Mouse (Mus musculus) intestine, embryonic 14.5 days (tissue): ENCODE data around the gene Adar. TPM values are rescaled to one million over a fixed set of nuclear protein-coding genes. Genes with fewer than 3 reads are reported as not detected.
"Not testable (repeated sequence)": the region's sequence is repeated elsewhere in the genome, so short reads cannot be mapped to it uniquely, and the experiment has no call there.

Experiments used
- ATAC-seq: fragments of 200-750 bp; cut with Nextera tagmentation; replicated peaks from 2 replicates; pipeline ENCODE4 v1.8.0; 2017; ENCODE audit warnings: low read depth, moderate number of reproducible peaks, moderate TSS enrichment, moderate library complexity; ENCODE audit not compliant: low FRiP score, low TSS enrichment
- DNase-seq: peaks from one replicate; pipeline ENCODE4 v3.0.0-alpha.2; 2018; ENCODE audit warnings: low spot score
- H3K27ac ChIP-seq: fragments of 300-500 bp; sonication (generic); 2 replicates; pipeline ENCODE4 v1.5.1; 2014; ENCODE audit warnings: low read depth, mild to moderate bottlenecking, control low read depth
- H3K27me3 ChIP-seq: fragments of 300-500 bp; sonication (generic); replicated peaks from 2 replicates; pipeline ENCODE4 v1.6.1; 2014; ENCODE audit warnings: low read length, control low read depth; ENCODE audit not compliant: control insufficient read depth, insufficient read depth
- H3K36me3 ChIP-seq: fragments of 300-500 bp; sonication (generic); 2 replicates; pipeline ENCODE4 v1.6.1; 2014; ENCODE audit warnings: low read length, control low read depth; ENCODE audit not compliant: control insufficient read depth, insufficient read depth
- H3K4me1 ChIP-seq: fragments of 300-500 bp; sonication (generic); replicated peaks from 2 replicates; pipeline ENCODE4 v1.6.1; 2014; ENCODE audit warnings: low read length, control low read depth, mixed read lengths; ENCODE audit not compliant: control insufficient read depth, insufficient read depth
- H3K4me2 ChIP-seq: fragments of 300-500 bp; sonication (generic); 2 replicates; pipeline ENCODE4 v1.6.1; 2014; ENCODE audit warnings: low read length
- H3K4me3 ChIP-seq: fragments of 300-500 bp; sonication (generic); 2 replicates; pipeline ENCODE4 v1.5.1; 2014; ENCODE audit warnings: low read depth, low read length, control low read depth, mixed read lengths
- H3K9ac ChIP-seq: fragments of 300-500 bp; sonication (generic); 2 replicates; pipeline ENCODE4 v1.6.1; 2014; ENCODE audit warnings: mild to moderate bottlenecking, low read length
- H3K9me3 ChIP-seq: fragments of 300-500 bp; sonication (generic); 2 replicates; pipeline ENCODE4 v1.6.1; 2016; ENCODE audit warnings: low read length, control low read depth; ENCODE audit not compliant: control insufficient read depth
- WGBS: fragments of 180-500 bp; shearing (Covaris S2); extraction: QIAGEN DNeasy Blood & Tissue Kit; methylation state at CpG from one replicate; pipeline ENCODE4 v1.1.7; 2014; 5-methylcytosine and 5-hydroxymethylcytosine counted together
- polyA plus RNA-seq: library from polyadenylated mRNA; unstranded; fragments of >200 nt; fragmentation: Nextera tagmentation; extraction: Ambion mirVana; gene quantifications from 2 replicates; pipeline ENCODE4 v1.2.1, GENCODE M21; 2014

Gene Adar
- polyA plus RNA-seq, 1 experiment from 2014 or later, result 13.4 TPM

GRCm38 (mm10) chr3:89795746-89796145 is 80.9 kb downstream of the Adar start:
- Histone ChIP-seq H3K36me3 (no peaks in the 10 kb centered on the region), H3K4me2 (no peak overlapping the region), H3K4me3 (no peak overlapping the region), H3K9me3 (no peaks in the 10 kb centered on the region), H3K27ac (no peak overlapping the region), H3K9ac (no peak overlapping the region), H3K27me3 (no peaks in the 10 kb centered on the region), H3K4me1 (no peaks in the 10 kb centered on the region)
- DNase-seq, result no peak
- no peak for ATAC-seq
- WGBS, result 71% methylated on average over 5 of the region's 5 CpGs

GRCm38 (mm10) chr3:89796358-89796757 is 81.5 kb downstream of the Adar start:
- no peaks in the 10 kb centered on the region for H3K9me3 ChIP-seq
- no peak for ATAC-seq

DNA sequence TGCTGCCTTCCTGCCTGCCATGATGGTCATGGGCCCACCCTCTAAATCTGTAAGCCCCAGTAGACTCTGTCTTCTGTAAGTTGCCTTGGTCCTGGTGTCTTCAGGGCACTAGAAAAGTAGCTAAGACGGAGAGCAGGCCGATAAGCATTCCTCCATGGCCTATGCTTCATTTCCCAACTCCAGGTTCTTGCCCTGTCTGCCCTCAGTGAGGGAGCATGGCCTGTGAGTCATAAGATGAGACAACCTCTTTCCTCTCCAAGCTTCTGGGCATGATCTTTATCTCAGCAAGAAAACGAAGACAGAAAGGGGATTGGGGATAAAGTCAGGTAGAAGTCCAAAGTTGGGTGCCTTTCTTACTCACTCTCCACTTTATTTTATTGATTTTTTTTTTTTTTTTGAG is 83.7 kb downstream of the Adar start:
- Histone ChIP-seq H3K27ac (no peak overlapping the region), H3K4me3 (no peak overlapping the region), H3K9me3 (no peaks in the 10 kb centered on the region), H3K4me2 (no peak overlapping the region), H3K36me3 (no peaks in the 10 kb centered on the region), H3K9ac (no peak overlapping the region), H3K4me1 (no peaks in the 10 kb centered on the region), H3K27me3 (no peaks in the 10 kb centered on the region)
- ATAC-seq, result no peak
- no peak for DNase-seq
- WGBS, result 87% methylated on average over 3 of the region's 3 CpGs

More at GRCm38 (mm10) chr3:89796358-89796757, 81.5 kb downstream of the Adar start:
- no peaks in the 10 kb centered on the region for H3K27me3 ChIP-seq
- no peaks in the 10 kb centered on the region for H3K36me3 ChIP-seq
- H3K9ac ChIP-seq, result no peak overlapping the region
- H3K4me1 ChIP-seq, result no peaks in the 10 kb centered on the region
- no peak overlapping the region for H3K4me2 ChIP-seq
- 35% methylated on average over 4 of the region's 4 CpGs for WGBS
- H3K4me3 ChIP-seq, result no peak overlapping the region
- no peak for DNase-seq
- H3K27ac ChIP-seq, result no peak overlapping the region

- Histone ChIP-seq H3K4me2 (peak overlapping the region; percentile 42), H3K27ac (no peak overlapping the region), H3K4me3 (no peak overlapping the region), H3K9me3 (no peaks in the 10 kb centered on the region), H3K9ac (no peak overlapping the region), H3K36me3 (no peaks in the 10 kb centered on the region), H3K4me1 (no peaks in the 10 kb centered on the region), H3K27me3 (no peaks in the 10 kb centered on the region)
- ATAC-seq (no peak), DNase-seq (no peak)
- WGBS, result 6% methylated on average over 13 of the region's 13 CpGs
These were observed 84.7 kb downstream of the Adar start for GRCm38 (mm10) chr3:89799476-89799875.

- not testable (repeated sequence) for DNase-seq
- 54% methylated on average over 3 of the region's 3 CpGs for WGBS
These were observed 85.3 kb downstream of the Adar start for GRCm38 (mm10) chr3:89800078-89800477.

DNA sequence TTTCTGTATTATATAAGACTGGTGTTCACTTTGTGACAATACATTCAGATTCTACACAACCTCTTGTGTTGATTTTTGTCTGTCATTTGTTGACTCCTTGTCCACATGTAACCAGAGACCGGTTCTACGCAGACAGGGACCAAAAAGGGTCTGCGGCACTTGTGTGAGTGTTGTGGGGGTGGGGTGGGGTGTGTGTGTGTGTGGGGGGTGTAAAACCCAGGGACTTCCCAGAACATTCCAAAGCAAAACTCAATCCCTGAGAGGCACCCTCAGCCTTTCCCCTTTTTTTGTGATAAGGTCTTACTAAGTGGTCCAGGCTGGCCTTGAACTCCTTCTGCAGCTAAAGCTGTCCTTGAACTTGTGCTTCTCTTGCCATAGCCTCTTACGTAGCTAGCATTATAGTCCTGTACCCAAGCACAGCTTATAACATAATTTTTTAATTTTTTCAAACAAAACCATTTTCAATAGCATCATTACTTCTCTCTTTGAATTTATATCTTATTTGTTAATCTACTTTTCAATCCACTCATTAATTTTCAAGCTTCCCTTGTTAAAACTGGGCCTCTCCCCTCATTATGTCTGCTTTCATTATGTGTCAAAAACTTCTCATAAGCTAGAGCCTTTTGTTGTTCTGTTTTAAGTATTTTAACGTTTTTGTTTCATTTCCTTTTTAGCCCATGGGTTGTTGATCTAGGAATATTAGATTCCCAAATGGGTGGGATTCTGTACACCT is 86.1 kb downstream of the Adar start:
- no peak overlapping the region for H3K4me3 ChIP-seq
- no peaks in the 10 kb centered on the region for H3K36me3 ChIP-seq
- ATAC-seq (no peak), DNase-seq (no peak)
- no peaks in the 10 kb centered on the region for H3K27me3 ChIP-seq
- H3K4me2 ChIP-seq, result no peak overlapping the region
- 55% methylated on average over 5 of the region's 5 CpGs for WGBS
- no peak overlapping the region for H3K27ac ChIP-seq
- H3K9ac ChIP-seq, result no peak overlapping the region
- no peaks in the 10 kb centered on the region for H3K9me3 ChIP-seq
- H3K4me1 ChIP-seq, result no peaks in the 10 kb centered on the region

More at GRCm38 (mm10) chr3:89800078-89800477, 85.3 kb downstream of the Adar start:
- not testable (repeated sequence) for H3K4me1 ChIP-seq, H3K9me3 ChIP-seq, H3K9ac ChIP-seq, H3K27ac ChIP-seq, H3K4me3 ChIP-seq, H3K27me3 ChIP-seq, H3K36me3 ChIP-seq, ATAC-seq, H3K4me2 ChIP-seq

DNA sequence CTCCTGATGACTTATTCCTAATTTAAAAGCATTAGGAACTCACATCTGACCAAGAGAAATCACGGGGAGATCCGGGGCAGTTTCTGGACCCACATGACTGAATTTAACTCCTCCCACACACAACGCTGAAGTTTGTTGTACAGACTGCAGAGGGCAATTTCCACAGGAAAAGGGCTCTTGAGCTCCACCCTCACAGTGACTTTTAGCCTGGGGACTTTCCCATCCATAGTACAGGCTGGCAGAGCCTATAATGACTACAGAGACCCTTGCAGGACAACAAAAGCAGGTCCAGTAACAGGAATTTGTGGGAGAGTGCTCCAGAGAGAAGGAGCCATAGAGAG is 86.7 kb downstream of the Adar start:
- 15% methylated on average over 3 of the region's 3 CpGs for WGBS
- Histone ChIP-seq H3K9ac (no peak overlapping the region), H3K27me3 (no peaks in the 10 kb centered on the region), H3K9me3 (no peaks in the 10 kb centered on the region), H3K4me2 (no peak overlapping the region), H3K4me1 (no peaks in the 10 kb centered on the region), H3K27ac (no peak overlapping the region), H3K4me3 (no peak overlapping the region), H3K36me3 (no peaks in the 10 kb centered on the region)
- ATAC-seq (no peak), DNase-seq (no peak)

GRCm38 (mm10) chr3:89802876-89803275 is 88.1 kb downstream of the Adar start:
- no peaks in the 10 kb centered on the region for H3K27me3 ChIP-seq
- 0 out of 2 replicates have a peak, but pooled peaks cover 3% of the 10 kb centered on the region for H3K9me3 ChIP-seq

More at GRCm38 (mm10) chr3:89802876-89803275, 88.1 kb downstream of the Adar start:
- Histone ChIP-seq H3K4me2 (no peak overlapping the region), H3K27ac (no peak overlapping the region), H3K9ac (no peak overlapping the region), H3K36me3 (no peaks in the 10 kb centered on the region), H3K4me1 (no peaks in the 10 kb centered on the region), H3K4me3 (no peak overlapping the region)
- ATAC-seq (no peak), DNase-seq (no peak)
- 79% methylated on average over 15 of the region's 15 CpGs for WGBS
